Mouse (Mus musculus) stomach, embryonic 14.5 days (tissue): Measurements from ENCODE around the gene Gm27179. TPM values are rescaled to one million over a fixed set of nuclear protein-coding genes. Genes with fewer than 3 reads are reported as not detected.
"Not testable (repeated sequence)": the region's sequence is repeated elsewhere in the genome, so short reads cannot be mapped to it uniquely, and the experiment has no call there.

Source experiments
- ATAC-seq: fragments of 200-750 bp; cut with Nextera tagmentation; 2 replicates; pipeline ENCODE4 v1.8.0; 2017; ENCODE audit warnings: low read depth, moderate TSS enrichment; ENCODE audit not compliant: insufficient number of reproducible peaks, insufficient read depth, low FRiP score
- H3K27ac ChIP-seq: fragments of 300-500 bp; sonication (generic); 2 replicates; pipeline ENCODE4 v1.5.1; 2014; ENCODE audit warnings: mild to moderate bottlenecking, low read length, moderate library complexity, mixed read lengths
- H3K27me3 ChIP-seq: fragments of 300-500 bp; sonication (generic); 2 replicates; pipeline ENCODE4 v1.6.1; 2014; ENCODE audit warnings: low read length, control low read depth, mixed read lengths; ENCODE audit not compliant: control insufficient read depth, insufficient read depth
- H3K36me3 ChIP-seq: fragments of 300-500 bp; sonication (generic); 2 replicates; pipeline ENCODE4 v1.6.1; 2014; ENCODE audit warnings: mild to moderate bottlenecking, control low read depth, low read length, moderate library complexity, mixed read lengths; ENCODE audit not compliant: control insufficient read depth, insufficient read depth
- H3K4me1 ChIP-seq: fragments of 300-500 bp; sonication (generic); 2 replicates; pipeline ENCODE4 v1.6.1; 2014; ENCODE audit warnings: low read length, control low read depth, mixed read lengths; ENCODE audit not compliant: control insufficient read depth, insufficient read depth
- H3K4me2 ChIP-seq: fragments of 300-500 bp; sonication (generic); replicated peaks from 2 replicates; pipeline ENCODE4 v1.6.1; 2014; ENCODE audit warnings: low read depth, low read length, control low read depth
- H3K4me3 ChIP-seq: fragments of 300-500 bp; sonication (generic); 2 replicates; pipeline ENCODE4 v1.5.1; 2014; ENCODE audit warnings: low read depth, low read length, control low read depth
- H3K9ac ChIP-seq: fragments of 300-500 bp; sonication (generic); replicated peaks from 2 replicates; pipeline ENCODE4 v1.6.1; 2014; ENCODE audit warnings: low read depth, mild to moderate bottlenecking, control low read depth, low read length, moderate library complexity, mixed read lengths
- H3K9me3 ChIP-seq: fragments of 300-500 bp; sonication (generic); 2 replicates; pipeline ENCODE4 v1.6.1; 2016; ENCODE audit warnings: low read depth, low read length, control low read depth; ENCODE audit not compliant: control insufficient read depth
- WGBS: fragments of 180-500 bp; shearing (Covaris S2); extraction: QIAGEN DNeasy Blood & Tissue Kit; methylation state at CpG from one replicate; pipeline ENCODE4 v1.1.7; 2014; 5-methylcytosine and 5-hydroxymethylcytosine counted together
- polyA plus RNA-seq: library from polyadenylated mRNA; unstranded; fragments of >200 nt; fragmentation: Nextera tagmentation; extraction: Ambion mirVana; gene quantifications from 2 replicates; pipeline ENCODE4 v1.2.1, GENCODE M21; 2014

Gm27179 gene
- polyA plus RNA-seq, result not detected in 2 replicates

DNA sequence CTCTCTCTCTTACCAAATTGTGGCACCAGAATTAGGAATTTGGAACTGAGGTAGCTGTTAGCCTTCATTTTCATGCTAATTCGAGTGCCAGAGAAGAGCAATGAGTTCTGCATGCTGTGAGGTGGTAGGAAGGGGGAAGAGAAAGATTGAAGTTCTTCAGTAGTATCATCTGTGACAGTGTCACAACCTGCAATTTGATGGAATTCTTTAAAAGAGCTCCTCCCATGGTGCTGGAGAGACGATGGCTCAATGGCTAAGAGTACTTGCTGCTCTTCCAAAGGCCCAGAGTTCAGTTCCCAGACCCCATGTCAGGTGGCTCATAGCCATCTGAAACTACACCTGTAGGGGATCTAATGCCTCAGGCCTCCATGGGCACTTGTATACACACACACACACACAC, at the start of gene Gm27179:
TSS of gene Gm27179 (minus strand) at position 101 of the 400 bp plus-strand sequence.
- not testable (repeated sequence) for H3K9ac ChIP-seq, H3K4me2 ChIP-seq, H3K4me1 ChIP-seq, H3K4me3 ChIP-seq, H3K27me3 ChIP-seq, H3K27ac ChIP-seq, H3K9me3 ChIP-seq, ATAC-seq, H3K36me3 ChIP-seq
- no CpG with 5 or more reads among the region's 2 CpGs for WGBS

DNA sequence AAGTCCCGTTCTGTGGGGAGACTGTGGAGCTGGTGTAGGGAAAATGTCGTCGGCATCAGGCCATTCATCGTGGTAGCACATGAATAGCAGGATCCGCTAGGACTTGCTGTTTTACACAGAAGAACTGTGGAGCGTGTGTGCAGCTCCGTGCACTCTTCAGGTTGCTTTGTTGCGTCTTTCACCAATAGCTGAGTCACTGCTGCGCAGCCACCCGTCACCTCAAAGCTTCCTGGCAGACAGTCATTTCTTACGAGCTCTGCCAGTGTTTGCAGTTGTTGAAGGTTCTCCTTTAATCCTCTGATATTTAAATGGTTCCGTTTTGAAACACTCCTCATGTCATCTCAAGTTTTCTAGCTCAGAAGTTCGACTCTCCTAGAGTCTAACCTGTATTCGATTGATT, 45.2 kb upstream of the Gm27179 start:
- no CpG with 5 or more reads among the region's 14 CpGs for WGBS
- H3K9me3 ChIP-seq, H3K27me3 ChIP-seq, H3K36me3 ChIP-seq, H3K4me1 ChIP-seq, H3K27ac ChIP-seq, H3K4me3 ChIP-seq, ATAC-seq, H3K9ac ChIP-seq, H3K4me2 ChIP-seq: not testable (repeated sequence)

GRCm38 (mm10) chr14:69556820-69557219, 44.5 kb upstream of the Gm27179 start:
- not testable (repeated sequence) for H3K27me3 ChIP-seq, H3K9ac ChIP-seq, H3K4me2 ChIP-seq, H3K36me3 ChIP-seq, H3K4me3 ChIP-seq, ATAC-seq, H3K27ac ChIP-seq, H3K9me3 ChIP-seq, H3K4me1 ChIP-seq
- WGBS, result no CpG with 5 or more reads among the region's 8 CpGs

DNA sequence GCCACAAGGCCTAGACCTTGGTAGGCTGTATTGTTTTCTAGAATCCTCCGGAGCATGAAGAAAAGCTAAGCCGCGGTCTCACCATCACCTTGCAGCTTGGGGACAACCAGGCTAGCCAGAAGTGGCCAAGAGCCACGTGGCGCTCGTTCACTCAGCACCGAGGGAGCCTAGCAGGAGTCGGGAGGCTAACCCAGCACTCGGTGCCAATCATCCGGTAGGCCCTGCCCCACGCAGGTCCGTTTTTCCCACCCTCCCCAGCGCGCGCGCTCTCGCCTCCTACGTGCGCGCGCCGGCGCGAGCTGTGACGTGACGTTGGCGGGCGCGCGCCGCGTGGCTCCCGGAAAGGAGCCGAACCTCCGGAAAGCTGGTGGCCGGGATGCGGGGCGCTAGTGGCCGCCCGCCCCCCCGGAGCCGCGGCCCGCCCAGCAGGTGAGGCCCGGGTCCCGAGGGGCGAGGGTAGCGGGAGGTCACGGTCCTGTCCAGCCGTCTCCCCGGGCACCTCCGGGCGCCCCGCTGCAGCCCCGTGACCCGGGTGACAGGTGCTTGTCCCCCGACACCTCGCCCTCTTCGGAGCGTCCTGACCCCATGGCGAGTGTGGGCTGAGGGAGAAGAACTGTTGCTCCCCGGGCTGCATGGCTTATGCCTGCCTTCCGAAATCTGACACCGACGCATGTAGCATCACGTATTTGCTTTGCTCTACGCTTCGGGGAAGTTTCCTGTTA, 42.9 kb upstream of the Gm27179 start, which contains the start of gene Entpd4b:
TSS of gene Entpd4b (plus strand) at position 315 of the 722 bp plus-strand sequence.
- no CpG with 5 or more reads among the region's 68 CpGs for WGBS
- H3K27me3 ChIP-seq, H3K36me3 ChIP-seq, H3K4me3 ChIP-seq, H3K9me3 ChIP-seq, H3K9ac ChIP-seq, H3K4me1 ChIP-seq, H3K4me2 ChIP-seq, H3K27ac ChIP-seq: not testable (repeated sequence)
- ATAC-seq, result peak; percentile 91; the same call in 1 of the 2 replicates

- H3K36me3 ChIP-seq, H3K9ac ChIP-seq, H3K27ac ChIP-seq, H3K4me1 ChIP-seq, H3K27me3 ChIP-seq, H3K4me3 ChIP-seq, H3K9me3 ChIP-seq, ATAC-seq, H3K4me2 ChIP-seq: not testable (repeated sequence)
- no CpG with 5 or more reads among the region's 4 CpGs for WGBS
Observed at GRCm38 (mm10) chr14:69547310-69547709, 35.0 kb upstream of the Gm27179 start.

- H3K4me3 ChIP-seq, H3K9me3 ChIP-seq, ATAC-seq, H3K9ac ChIP-seq, H3K27ac ChIP-seq, H3K4me1 ChIP-seq, H3K4me2 ChIP-seq, H3K36me3 ChIP-seq, H3K27me3 ChIP-seq: not testable (repeated sequence)
- WGBS, result no CpG with 5 or more reads among the region's 2 CpGs
Observed at GRCm38 (mm10) chr14:69545052-69545451, 32.7 kb upstream of the Gm27179 start.

DNA sequence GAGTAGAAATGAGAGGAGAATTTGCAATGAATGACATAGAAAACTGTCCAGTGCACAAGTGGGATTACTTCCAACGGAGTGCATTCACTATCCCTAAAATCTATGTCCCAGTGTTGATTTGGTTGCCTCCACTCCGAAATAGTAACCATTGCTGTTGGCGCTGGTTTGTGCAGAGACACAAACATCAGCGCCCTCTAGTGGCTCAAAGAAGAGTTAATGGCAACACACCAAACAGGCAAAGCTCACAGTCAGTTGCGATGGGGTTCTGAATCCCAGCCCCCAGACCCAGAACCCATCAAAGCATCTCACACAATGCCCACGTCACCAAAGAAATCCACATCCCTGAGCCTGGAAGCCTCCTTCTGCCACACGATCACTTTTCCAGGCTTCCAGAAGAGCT, 31.7 kb upstream of the Gm27179 start:
- not testable (repeated sequence) for ATAC-seq, H3K36me3 ChIP-seq, H3K4me2 ChIP-seq, H3K27me3 ChIP-seq, H3K4me3 ChIP-seq, H3K27ac ChIP-seq, H3K9ac ChIP-seq, H3K9me3 ChIP-seq, H3K4me1 ChIP-seq
- no CpG with 5 or more reads among the region's 7 CpGs for WGBS

GRCm38 (mm10) chr14:69542695-69543094, 30.3 kb upstream of the Gm27179 start:
- H3K27me3 ChIP-seq, H3K4me1 ChIP-seq, H3K9ac ChIP-seq, H3K4me3 ChIP-seq, H3K27ac ChIP-seq, H3K9me3 ChIP-seq, H3K4me2 ChIP-seq, H3K36me3 ChIP-seq, ATAC-seq: not testable (repeated sequence)
- no CpG with 5 or more reads among the region's 7 CpGs for WGBS

DNA sequence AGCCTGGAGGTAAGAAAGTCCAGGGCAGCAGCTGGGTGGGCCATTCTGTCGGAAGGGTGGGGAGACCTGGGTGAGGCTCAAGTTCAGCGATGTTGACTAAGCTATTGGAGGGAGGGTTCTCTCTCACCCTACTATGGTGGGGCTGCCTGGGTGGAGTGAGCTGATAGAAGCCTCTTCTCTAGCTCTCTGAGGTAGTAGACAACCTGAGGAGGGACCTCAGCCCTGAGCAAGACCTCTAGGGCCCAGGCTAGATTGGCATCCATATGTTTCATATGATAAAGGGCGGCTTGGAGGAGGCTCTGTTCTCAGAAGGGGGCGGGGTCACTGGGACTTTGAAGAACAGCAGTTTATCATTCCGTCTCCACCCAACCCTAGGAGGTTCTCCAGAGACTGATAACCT, 27.8 kb upstream of the Gm27179 start:
- not testable (repeated sequence) for H3K27me3 ChIP-seq, H3K9ac ChIP-seq, H3K4me2 ChIP-seq, H3K4me3 ChIP-seq, H3K9me3 ChIP-seq, H3K27ac ChIP-seq, H3K36me3 ChIP-seq, H3K4me1 ChIP-seq
- WGBS, result no CpG with 5 or more reads among the region's 5 CpGs
- ATAC-seq, result peak; percentile 79; the same call in 1 of the 2 replicates
